Mouse (Mus musculus) 3T3-L1 (cell line): ENCODE results near the gene Cd5.
A peak's percentile ranks its signal among the peaks of the same experiment; 100 is the strongest.

Source experiments
- DNase-seq: peaks from one replicate; pipeline ENCODE4 v3.0.0-alpha.2; 2015; ENCODE audit warnings: low read depth, low spot score

Cd5 gene

DNA sequence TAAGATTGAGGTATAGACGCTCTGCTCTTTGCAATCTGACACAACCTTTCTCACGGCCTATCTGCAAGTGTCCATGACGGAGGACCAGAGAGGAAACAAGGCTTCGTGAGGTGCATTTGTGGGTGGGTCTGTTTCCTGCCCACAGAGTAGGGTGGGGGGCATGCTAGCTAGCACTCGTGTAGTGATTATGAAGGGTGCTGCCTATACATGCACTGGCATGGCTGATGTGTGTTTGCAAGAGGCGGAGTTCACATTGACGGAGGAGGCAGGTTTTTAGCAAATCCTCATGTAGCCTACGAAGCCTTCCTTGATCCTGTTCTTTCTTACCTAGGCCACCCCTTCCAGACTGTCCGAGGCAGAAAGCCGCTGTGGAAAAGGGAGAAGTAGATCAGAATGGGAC is 8.9 kb downstream of the Cd5 start:
- DNase-seq, result no peak

DNA sequence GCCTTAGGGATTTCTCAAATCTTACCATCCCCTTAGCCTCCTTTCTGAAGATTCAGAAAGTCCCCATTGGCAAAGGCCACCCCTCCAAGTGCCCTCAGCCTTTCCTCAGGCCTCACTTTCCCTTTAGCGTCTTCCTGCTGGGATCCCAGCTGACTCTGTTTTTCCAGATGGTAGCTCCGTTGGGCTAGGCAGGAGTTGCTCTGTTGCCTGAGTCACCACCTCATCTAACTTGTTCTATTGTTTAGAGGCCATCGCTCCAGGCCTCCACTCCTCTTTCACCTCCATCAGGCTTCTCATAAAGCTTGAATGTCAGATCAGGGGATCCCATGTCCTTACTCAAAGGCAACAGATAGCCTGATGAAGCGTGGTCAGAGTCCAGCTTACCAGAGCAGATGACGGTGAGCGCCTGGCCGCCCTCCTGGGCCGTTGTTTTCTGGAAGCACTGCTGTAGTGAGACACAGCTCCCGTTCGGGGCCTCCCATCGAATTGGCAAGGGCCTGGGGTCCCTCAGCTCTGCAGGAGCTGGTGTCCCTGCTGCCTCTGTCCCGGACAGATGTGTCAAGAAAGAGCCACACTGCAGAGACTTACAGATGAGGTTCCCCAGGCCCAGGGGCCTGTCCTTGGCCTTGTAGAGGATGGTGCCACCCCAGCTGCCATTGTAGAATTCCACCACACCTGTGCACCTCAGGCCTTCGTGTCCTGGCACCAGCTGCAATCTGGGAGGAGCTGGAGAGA is 14.0 kb downstream of the Cd5 start:
- DNase-seq, result no peak

DNA sequence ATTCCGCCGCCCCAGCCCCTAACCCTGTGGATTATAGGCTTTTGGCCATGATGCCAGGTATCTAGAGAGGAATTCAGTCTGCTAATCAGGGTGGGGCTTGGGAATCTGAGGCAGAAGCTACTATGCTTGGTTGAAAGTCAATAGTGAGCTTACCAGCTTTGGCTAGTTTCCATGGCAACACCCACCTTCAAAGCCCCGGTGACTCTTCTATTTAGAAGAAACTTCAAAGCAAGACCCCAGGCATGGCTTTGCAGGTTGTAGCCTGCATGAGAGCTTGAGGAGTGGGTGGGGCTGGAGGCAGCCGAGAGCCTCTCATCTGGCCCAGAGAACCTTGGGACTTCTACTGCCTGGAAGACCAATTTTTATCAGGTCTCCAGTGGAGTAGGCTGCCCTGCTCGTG is 15.2 kb downstream of the Cd5 start:
- DNase-seq, result no peak

DNA sequence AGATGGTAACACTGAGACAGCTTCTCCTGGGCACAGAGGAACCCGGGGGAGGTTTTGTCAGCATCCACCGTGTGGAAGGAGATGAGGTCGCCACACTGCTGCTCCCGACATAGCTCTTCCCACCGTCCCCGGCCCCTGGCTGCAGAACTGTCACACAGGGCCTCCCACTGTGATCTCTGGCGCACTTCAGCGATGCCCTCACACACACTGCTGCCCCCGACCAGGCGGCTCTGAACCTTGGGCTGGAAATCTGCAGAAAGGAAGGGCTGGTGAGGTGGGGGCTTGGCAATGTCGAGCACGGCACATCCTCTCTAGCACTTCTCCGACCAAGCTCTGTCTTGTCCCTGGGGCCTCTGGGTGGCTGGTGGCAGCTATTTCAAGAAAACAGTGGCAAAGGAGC is 15.7 kb downstream of the Cd5 start:
- no peak for DNase-seq

DNA sequence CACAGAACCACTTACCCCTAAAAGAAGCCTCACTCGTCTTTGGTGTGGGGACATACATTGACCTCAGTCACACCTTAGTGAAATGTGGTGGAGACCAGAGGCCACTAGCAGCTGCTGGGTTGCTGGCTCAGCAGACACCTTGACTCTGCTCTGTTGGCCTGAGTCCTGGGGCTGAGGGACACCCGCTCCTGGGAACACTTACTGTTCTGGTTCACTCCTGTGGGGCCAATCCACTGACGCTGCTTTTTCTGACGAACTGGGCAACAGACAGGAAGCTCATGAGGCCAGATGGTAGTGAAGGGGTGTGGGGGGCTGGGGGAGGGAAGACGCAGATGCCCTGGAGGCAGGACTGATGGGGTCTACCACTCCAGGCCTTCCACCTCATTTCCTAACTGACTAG is 17.7 kb downstream of the Cd5 start:
- no peak for DNase-seq

DNA sequence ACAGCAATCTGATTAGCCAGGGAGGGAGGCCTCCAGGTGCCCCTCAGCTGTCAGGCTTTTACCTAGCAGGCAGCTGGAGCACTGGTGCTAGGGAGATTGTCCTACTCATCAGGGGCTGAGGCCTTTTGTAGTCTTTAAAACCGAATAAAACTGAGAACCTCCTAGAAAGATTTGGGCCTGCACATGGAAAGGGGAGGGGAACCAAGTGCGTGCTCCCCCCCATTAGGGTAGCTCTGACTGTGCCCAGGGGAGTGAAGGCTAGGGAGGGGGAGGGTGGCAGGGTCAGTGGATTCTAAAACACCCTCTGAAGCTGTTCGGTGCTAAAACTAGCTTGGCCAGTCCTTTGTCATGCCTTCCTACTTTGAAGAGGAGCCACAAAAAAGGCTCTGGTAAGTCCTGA is 18.3 kb downstream of the Cd5 start:
- DNase-seq, result no peak

DNA sequence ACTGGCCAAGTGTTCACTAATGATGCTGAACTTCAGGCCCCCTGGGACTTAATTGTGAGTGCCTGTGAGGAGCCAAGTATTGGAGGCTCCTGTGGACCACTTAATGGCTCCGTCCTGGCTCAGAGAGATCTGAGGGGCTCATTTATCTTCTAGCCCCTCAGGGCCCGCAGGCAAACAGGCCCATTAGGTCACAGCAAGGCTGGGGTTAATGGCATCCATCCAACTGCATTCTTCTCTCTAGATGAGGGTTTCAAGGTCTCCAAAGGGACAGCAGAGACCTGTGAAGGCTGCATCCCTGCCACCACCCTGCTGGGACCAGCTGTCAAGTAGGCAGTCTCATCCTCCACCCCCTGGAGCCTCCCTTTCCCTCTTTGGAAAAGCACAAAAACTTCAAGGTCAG is 19.1 kb downstream of the Cd5 start:
- no peak for DNase-seq

DNA sequence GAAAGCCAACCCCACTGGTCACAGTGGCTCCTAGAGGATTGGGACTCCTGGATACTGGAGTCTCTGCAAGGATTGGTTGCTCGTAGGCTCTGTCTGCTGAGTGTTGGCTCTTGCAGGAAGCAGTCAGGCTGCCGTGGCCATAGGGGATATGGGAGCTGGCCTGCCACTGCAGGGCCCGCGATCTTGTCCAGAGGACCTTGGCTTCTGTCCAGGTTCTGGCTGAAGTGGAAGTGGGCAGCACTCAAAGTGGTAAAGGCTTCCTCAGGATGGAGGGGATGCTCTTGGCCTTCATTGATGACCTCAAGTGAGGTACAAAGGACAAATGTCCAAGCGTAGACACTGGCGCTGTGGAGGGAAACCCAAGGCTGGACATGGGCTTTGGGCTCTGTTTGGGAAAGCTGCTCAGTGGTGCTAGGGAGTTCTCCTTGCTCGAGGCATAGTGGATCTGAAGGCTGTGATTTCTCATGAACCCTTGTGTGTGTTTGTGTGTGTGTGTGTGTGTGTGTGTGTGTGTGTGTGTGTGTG is 20.5 kb downstream of the Cd5 start:
- no peak for DNase-seq

DNA sequence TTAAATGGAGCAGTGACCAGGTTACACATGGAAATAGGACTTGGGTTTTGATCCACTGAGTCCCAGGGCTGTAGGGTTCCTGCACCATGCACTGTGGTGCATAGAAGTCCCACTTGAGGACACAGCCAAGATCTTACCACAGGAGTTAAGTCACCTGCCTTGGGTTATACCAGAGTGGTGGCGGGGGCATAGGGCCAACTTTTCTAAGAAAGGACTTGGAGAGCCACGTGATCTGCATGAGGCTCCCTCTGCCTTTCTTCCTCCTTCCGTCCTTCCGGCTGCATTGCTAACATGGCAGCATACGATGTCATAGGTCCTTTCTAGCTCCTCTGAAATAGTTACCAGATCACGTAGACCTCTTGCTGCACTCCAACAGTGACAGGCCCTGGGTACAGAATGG is 23.3 kb downstream of the Cd5 start:
- DNase-seq, result no peak

DNA sequence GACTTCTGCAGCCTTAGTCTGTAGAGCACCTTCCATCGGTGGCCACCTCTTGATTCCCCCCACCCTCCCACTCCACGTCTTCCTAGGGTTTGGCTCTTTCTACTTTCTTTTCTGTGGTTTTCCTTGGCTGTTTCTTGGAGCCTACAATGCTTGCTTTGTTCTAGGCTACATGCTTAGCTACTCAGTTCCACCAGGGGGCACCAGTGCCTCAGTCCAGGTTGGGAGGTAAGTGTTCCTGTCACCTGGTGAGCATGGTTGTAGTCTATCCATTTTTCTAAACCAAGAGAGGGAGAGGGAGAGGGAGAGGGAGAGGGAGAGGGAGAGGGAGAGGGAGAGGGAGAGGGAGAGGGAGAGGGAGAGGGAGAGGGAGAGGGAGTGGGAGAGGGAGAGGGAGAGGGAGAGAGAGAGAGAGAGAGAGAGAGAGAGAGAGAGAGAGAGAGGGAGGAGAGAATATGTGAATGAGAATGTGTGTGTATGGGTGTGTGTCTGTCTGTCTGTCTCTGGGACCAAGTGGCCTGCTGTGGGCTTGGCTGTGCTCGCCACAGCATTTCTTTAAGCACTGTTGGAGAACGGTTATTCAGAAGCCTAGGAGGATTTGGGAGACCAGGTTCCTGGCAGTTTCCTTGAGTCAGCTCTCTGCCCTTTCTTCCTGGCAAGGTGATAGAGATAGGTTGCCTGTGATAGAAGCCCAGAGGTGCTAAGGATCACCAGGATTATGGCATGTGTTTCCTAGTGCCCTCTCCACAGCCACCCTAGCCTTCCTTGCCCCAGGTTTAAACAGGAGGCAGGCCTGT is 23.9 kb downstream of the Cd5 start:
- DNase-seq, result peak; percentile 93

DNA sequence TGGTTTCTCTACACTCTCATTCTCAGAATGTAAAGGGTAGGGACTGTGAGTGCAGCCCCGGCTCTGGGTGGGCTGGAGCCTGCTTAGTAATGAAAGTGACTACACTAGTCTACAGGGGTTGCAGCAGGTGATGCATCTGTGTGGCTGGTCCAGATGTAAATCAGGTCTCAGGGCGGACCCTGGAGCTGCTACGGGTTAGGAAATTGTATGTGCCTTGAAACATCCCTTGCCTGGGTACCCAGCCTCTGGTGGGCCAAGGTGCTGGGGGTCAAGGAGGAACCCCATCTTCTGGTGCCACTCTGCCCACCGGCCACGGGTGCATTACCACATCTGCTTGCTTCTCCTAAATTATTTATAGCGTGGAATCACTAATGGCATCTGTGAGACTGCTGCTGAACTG is 24.6 kb downstream of the Cd5 start:
- DNase-seq, result no peak

DNA sequence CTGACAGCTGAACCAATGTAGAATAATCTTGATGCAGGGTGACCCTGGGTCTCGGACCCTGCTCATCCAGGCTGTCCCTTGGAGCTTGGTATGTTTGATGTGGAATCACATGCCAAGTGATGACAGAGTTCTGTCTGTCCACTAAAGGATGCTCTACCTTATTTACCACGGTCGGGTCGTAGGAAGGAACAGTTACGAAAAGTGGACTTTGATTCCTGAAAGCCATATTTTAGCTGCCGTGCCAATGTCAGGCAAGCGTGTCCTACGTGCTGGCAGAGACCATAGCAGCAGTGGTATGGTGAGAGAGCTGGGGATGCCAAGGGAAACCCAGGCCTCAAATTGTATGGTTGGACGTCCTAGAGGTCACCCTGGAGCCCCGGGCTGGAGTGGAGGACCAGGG is 25.3 kb downstream of the Cd5 start:
- no peak for DNase-seq

DNA sequence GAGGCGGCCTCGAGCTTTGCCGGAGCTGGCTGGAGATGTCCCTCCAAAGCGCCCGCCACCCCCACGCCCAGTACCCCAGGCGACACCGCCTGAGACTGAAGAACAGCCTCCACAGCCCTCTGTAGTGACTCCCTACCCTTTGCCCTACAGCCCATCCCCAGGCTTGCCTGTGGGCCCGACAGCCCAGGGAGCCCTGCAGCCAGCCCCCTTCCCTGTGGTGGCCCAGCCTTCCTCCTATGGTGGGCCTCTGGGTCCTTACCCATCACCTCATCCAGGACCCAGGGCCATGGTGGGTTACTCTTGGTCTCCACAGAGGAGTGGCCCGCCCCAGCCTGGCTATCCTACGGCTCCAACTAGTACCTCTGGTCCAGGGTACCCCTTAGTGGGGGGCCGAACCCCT is 26.2 kb downstream of the Cd5 start:
- no peak for DNase-seq

DNA sequence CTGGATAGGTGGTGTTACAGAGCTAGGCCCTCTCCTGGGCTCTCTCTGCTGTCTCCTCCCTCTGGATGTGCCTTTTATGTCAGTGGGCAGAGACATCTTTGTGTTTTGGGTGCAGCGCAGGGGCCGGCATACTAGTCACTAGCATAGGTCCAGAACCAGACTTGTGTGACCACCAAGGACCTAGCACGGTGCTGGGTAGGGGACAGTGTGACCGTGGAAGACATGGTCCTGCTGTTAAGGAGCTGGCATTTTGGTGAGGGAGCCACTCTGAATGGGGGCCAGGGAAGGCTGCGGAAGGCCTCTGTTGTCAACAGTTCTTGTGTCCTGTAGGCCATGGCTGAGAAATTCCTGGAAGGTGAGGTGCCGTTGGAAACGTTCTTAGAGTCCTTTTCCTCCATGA is 26.6 kb downstream of the Cd5 start:
- DNase-seq, result no peak

DNA sequence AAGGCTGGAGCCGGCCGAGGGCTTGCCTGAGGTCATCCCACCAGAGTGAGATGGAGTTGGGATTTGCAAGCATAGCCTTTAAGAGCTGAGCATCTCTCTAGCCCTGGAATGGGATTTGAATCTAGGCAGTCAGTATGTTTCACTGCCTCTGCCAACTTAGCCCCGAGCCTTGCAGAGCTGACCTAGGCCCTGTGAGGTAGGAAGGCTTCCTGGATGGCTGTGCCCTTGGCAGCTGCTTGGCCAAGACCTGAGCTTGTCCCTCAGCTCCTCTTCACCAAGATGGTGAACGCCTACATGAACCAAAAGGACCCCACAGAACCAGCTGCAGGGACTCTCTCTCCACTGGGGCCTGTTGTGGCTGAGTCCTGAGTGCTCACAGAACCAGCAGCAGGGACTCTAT is 28.1 kb downstream of the Cd5 start:
- no peak for DNase-seq

DNA sequence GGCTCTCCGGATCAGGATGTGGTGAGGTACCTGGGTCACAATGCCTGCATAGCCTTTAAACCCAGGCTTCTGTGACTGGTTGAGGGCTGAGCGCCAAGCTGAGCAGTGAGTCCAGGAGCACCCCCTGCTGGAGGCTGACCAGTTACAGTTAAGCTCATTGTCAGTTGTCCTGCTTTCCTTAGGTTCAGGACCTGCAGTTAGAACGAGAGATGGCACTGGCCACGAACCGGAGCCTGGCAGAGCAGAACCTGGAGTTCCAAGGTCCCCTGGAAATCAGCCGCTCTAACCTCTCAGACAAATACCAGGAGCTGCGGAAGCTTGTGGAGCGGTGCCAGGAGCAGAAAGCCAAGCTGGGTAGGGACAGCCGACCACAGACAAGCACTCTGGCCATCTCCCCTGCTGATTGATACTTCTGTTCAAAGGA is 28.7 kb downstream of the Cd5 start:
- DNase-seq, result peak; percentile 84

DNA sequence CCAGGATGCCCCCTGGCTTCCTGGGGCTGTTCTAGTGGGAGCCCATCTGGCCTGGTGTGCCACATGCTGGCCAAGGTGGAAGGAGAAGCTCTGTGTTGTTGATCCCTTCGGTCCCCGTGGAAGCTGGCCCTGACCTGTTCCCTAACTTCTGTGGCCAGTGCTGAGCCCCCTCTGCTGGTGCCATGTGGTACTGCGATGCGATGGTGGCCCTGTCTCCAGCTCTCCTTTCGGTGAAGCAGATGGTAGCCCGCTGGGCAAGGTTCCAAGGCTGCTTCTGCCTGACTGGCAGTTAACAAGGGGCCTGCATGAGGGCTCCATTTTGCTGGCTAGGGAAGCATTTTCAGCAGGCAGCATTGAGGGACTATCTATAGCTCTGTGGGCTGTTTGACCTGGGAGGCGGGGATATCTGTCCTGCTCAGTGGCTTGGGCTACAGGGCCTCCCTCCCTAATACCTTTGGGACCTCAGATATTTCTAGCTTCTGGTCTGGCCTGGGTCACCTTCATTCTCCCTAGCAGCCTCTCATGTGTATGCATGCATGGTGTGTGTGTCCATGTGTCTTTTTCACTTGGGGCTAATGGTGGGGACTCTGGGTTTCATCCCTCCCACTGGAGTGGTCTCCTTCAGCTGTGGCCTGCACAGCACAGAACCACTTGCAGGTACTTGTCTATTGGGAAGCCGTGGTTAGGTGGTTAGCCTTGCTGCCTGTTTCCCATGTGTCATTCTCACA is 29.3 kb downstream of the Cd5 start:
- peak; percentile 98 for DNase-seq

DNA sequence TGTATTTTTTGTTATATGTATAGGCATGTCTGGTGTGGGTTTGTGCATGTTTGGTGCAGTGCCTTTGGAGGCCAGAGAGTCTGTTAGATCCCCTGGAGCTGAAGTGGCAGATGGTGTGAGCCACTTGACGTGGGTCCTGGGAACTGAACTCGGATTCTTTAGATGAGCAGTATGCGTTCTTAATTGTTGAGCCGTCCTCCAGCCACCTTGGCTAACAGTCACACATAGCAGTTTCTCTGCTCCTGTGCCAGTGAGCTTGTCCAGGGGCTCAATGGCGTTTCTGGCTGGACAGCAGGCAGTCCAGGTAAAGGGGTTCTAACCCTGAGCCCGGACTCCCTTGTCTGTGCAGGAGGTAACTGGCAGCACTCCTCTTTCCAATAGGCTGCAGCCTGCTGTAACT is 29.9 kb downstream of the Cd5 start:
- DNase-seq, result no peak

DNA sequence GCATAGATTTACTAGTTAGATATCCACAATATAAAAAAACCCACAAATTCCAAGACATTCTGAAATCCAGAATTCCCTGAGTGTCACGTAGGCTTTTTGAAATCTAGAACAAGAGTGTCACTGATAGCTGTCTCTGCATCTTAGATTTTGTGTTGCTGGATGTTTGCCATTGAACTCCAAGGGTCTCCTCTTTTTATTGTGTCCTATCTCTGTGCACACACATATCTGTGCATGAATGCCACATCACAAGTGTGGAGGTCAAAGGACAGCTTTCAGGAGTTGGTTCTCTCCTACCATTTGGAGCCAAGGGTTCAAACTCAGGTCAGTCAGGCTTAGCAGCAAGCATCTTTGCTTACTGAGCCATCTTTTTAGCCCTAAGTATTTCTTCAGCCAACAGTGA is 30.9 kb downstream of the Cd5 start:
- DNase-seq, result no peak

DNA sequence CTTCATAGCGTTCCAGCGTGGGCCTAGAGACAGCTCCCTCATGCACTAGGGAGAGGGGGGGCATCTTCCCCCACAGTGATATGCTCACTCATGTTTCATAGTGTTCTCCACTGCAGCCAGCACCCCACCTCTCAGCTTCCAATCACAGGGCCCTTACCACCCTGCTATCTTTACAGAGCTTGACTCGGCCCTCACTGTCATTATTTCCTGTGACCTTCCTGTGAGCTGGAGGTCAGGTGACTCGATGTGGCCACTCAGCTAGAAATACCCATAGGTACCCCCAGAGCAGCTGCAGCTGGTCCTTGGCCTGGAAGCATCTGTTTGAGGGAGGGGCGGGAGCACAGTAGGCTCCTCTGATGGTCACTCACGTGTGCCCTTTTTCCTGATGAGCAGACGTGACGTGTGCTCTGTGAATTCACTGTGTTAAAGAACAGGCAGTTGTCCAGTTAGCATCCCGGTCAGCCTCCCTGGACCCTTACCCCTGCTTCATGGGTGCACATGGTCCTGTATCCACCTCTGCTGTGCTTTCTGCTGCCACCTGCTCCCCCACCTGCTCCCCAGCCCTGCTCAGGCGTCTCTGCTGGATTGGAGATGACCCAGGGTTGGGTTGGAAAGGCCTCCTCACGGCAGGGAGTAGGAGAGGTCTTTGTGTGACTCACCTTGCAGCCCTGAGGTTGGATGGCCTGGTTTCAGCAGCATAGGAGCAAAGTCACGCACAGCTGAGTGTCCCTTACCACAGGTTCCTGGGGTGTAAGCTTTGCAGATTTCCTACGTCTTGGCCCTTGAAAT is 31.5 kb downstream of the Cd5 start:
- no peak for DNase-seq

DNA sequence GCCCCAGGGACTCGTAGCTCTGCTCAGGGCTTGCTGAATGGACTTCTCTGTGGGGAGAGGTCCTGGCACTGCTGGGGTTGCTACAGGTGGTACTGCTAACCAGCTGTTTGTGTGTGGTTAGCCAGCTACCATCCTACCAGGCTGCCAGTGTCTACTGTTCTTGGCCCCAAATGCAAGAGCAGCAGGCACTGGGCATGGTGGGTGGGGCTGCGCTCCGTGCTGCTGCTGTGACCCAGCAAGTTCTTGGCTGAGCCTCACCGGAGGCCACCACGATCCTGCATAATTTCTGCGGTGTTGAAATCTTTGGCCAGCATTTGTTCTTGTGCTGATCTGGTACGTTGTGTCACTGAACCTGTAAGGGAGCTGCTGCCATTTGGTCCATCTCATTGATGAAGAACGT is 35.3 kb downstream of the Cd5 start:
- no peak for DNase-seq

DNA sequence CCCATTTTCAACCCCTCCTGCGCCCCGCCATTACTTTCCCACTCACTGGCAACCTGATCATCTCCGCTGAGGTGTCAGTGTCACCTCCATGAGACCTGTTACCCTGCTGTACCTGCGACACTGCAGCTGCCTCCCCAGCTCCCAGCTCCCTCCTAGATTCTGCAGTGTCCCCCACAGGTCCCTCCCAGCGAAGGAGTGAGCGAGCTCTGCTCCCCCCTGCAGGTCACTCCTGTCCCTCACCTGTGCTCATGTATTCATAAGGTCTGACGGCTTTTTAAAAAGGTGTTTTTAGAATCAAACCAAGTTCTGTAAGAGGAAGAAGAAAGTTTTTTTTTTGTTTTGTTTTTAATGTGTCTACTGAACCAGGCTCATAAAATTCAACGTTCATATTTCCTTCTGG is 36.7 kb downstream of the Cd5 start:
- no peak for DNase-seq
